Mouse (Mus musculus) forebrain, embryonic 13.5 days (tissue): ENCODE measurements around the gene Cpsf6. TPM values are rescaled to one million over a fixed set of nuclear protein-coding genes. Genes with fewer than 3 reads are reported as not detected.

Experiments used
- ATAC-seq: fragments of 200-750 bp; cut with Nextera tagmentation; 2 replicates; pipeline ENCODE4 v1.8.0; 2017
- H3K27ac ChIP-seq: fragments of 300-500 bp; sonication (generic); 2 replicates; pipeline ENCODE4 v1.5.1; 2015; ENCODE audit warnings: inconsistent platforms, mild to moderate bottlenecking, moderate library complexity
- H3K27me3 ChIP-seq: fragments of 300-500 bp; sonication (generic); 2 replicates; pipeline ENCODE4 v1.6.1; 2015; ENCODE audit warnings: mild to moderate bottlenecking, inconsistent platforms
- H3K36me3 ChIP-seq: fragments of 300-500 bp; sonication (generic); 2 replicates; pipeline ENCODE4 v1.6.1; 2015; ENCODE audit warnings: mild to moderate bottlenecking, inconsistent platforms; ENCODE audit not compliant: poor library complexity, severe bottlenecking
- H3K4me1 ChIP-seq: fragments of 300-500 bp; sonication (generic); 2 replicates; pipeline ENCODE4 v1.6.1; 2015; ENCODE audit warnings: inconsistent platforms
- H3K4me2 ChIP-seq: fragments of 300-500 bp; sonication (generic); 2 replicates; pipeline ENCODE4 v1.6.1; 2015; ENCODE audit warnings: inconsistent platforms, mild to moderate bottlenecking, moderate library complexity
- H3K4me3 ChIP-seq: fragments of 300-500 bp; sonication (generic); 2 replicates; pipeline ENCODE4 v1.5.1; 2015; ENCODE audit warnings: mild to moderate bottlenecking, inconsistent platforms
- H3K9ac ChIP-seq: fragments of 300-500 bp; sonication (generic); 2 replicates; pipeline ENCODE4 v1.6.1; 2015; ENCODE audit warnings: mild to moderate bottlenecking, inconsistent platforms
- H3K9me3 ChIP-seq: fragments of 300-500 bp; sonication (generic); replicated peaks from 2 replicates; pipeline ENCODE4 v1.6.1; 2016; ENCODE audit warnings: inconsistent platforms
- WGBS: fragments of 180-500 bp; shearing (Covaris S2); methylation state at CpG from one replicate; pipeline ENCODE4 v1.1.7; 2015; 5-methylcytosine and 5-hydroxymethylcytosine counted together
- polyA plus RNA-seq: library from polyadenylated mRNA; unstranded; fragments of >200 nt; fragmentation: Nextera tagmentation; extraction: Ambion mirVana; gene quantifications from 2 replicates; pipeline ENCODE4 v1.2.1, GENCODE M21; 2015

Cpsf6 gene
- polyA plus RNA-seq, 1 experiment from 2014 or later, result 242 TPM

DNA sequence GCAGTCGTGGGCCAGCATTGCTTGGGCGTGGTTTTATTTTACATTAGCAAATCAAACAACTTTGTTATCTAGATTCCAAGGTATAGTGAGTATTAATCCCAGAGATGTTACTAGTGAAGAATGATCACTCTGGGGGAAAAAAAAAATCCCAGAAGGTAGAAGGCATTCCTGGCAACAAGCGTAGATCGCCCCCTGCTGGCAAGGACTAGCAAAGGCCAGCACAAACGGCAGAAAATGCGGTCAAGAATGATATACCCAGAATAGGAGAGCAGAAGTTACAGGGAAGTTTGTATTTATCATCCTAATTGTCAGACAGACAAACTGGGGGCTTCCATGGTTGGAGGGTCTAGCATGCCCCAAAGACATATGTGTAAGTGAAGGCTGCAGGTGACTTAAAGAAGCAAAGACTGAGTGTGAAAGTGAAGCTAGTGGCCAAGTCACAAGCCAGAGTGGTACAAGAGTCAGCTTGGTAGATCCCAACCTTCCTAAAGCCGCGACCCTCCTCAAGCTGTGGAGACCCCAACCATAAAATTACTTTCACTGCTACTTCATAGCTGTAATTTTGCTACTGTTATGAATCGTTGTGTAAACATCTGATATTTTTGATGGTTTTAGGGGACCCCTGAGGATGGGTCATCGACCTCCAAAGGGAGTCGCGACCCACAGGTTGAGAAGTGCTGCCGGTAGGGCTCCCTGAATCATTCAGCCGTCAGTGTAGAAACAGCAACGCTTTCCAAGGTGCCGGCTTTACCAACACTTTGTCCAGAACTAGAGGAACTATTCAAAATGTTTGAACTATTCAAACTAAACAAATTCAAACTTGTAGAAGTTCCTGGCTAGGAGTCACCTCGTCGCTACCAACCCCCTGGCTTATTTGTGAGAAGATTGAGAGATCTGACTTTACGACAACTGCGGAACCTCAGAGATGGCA is 22.9 kb upstream of the Cpsf6 start:
- Histone ChIP-seq H3K4me2 (0 out of 2 replicates have a peak overlapping the region, but pooled peaks have one; percentile 7), H3K9ac (no peak overlapping the region), H3K9me3 (no peaks in the 10 kb centered on the region), H3K27ac (no peak overlapping the region), H3K4me1 (peaks cover 11% of the 10 kb centered on the region), H3K27me3 (0 out of 2 replicates have a peak, but pooled peaks cover 5% of the 10 kb centered on the region), H3K4me3 (no peak overlapping the region), H3K36me3 (no peaks in the 10 kb centered on the region)
- WGBS, result 68% methylated on average over 20 of the region's 20 CpGs
- ATAC-seq, result no peak

DNA sequence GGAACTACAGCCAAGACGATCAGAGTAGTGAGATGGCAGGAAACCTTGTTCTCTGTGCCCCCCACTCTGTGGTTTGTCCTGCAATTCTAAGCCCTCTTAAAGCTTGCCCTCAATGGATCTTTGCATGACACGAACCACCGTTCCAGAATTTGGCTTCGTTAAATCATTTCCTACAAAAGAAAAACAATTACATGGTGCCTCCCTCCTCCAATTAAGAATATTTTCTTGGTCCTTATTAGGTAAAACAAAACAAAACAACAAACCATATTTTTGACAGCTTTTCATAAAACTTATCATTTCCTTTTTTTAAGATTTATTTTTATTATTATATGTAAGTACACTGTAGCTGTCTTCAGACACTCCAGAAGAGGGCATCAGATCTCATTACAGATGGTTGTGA is 21.5 kb upstream of the Cpsf6 start:
- Histone ChIP-seq H3K9ac (no peak overlapping the region), H3K4me2 (no peak overlapping the region), H3K36me3 (no peaks in the 10 kb centered on the region), H3K27ac (no peak overlapping the region), H3K27me3 (0 out of 2 replicates have a peak, but pooled peaks cover 5% of the 10 kb centered on the region), H3K9me3 (no peaks in the 10 kb centered on the region), H3K4me3 (no peak overlapping the region), H3K4me1 (peaks cover 11% of the 10 kb centered on the region)
- 68% methylated on average over 4 of the region's 4 CpGs for WGBS
- ATAC-seq, result no peak

DNA sequence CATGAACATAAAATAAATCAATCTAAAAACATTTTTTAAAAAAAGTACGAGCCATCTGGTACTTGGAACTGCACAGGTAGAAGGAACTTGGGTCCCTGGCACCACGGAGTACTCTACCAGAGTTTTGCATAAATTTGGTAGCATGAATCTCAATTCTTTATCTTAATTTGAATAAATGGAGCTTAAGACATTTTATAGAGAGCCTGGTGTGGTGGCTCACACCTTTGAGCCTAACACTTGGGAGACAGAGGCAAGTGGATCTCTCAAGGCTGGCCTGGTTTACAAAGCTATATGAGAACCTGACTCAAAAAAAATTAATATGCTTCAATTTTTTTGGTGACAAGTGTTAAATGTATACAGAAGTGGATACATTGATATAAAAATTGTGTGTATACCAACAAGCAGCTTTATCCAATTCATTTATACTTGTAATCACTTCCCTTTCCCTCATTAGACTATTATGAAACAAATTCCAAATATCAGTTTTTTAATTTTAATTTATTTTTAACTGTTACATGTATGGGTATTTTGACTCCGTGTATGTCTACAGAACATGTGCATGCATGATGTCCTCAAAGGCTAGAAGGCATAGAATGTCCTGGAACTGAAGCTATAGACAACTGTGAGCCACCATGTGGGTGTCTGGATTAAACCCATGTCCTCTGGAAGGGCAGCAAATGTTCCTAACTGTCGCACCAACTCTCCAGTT is 20.6 kb upstream of the Cpsf6 start:
- H3K27ac ChIP-seq, result no peak overlapping the region
- no peak for ATAC-seq
- H3K9me3 ChIP-seq, result no peaks in the 10 kb centered on the region
- WGBS, result 87% methylated on average over 4 of the region's 4 CpGs
- H3K36me3 ChIP-seq, result no peaks in the 10 kb centered on the region
- peaks cover 11% of the 10 kb centered on the region for H3K4me1 ChIP-seq
- no peak overlapping the region for H3K4me3 ChIP-seq
- 0 out of 2 replicates have a peak, but pooled peaks cover 5% of the 10 kb centered on the region for H3K27me3 ChIP-seq
- no peak overlapping the region for H3K4me2 ChIP-seq
- no peak overlapping the region for H3K9ac ChIP-seq

DNA sequence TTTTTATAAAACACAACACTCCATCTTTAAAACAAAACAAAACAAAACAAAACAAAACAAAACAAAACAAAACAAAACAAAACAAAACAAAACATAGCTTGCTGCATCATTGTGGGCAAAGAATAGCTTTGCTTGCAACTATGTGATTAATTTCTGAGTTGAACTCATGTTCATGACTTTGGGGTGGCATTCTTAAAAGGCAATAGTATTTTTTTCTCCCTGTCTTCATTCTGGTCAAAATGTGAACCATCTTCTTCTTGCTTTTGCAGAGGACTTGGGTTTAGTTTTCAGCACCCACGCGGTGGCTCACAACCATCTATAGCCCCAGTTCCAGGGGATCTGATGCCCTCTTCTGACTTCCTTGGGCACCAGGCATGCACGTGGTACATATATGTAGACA is 20.0 kb upstream of the Cpsf6 start:
- WGBS, result 88% methylated on average over 3 of the region's 3 CpGs
- no peak overlapping the region for H3K4me3 ChIP-seq
- ATAC-seq, result no peak

DNA sequence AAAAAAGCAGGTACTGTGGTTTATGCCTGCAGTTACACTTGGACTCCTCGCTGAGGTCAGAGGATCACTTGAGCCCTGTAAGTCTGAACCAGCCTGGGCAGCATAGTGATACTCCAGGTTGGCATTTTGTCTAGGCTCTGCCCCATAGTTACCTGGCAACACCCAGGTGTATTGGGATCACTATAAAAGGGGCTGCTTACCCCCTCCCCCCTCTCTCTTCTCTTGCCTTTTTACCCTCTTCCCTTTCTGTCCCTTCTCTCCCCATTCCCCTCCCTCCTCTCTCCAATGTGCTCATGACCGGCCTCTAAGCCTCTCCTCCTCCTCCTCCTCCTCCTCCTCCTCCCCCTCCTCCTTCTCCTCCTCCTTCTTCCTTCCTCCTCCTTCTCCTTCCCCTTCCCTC is 19.4 kb upstream of the Cpsf6 start:
- H3K4me1 ChIP-seq, result peaks cover 11% of the 10 kb centered on the region
- no peak overlapping the region for H3K4me2 ChIP-seq
- H3K9me3 ChIP-seq, result no peaks in the 10 kb centered on the region
- H3K9ac ChIP-seq, result no peak overlapping the region
- H3K27me3 ChIP-seq, result 0 out of 2 replicates have a peak, but pooled peaks cover 5% of the 10 kb centered on the region
- H3K36me3 ChIP-seq, result no peaks in the 10 kb centered on the region
- no peak overlapping the region for H3K27ac ChIP-seq
- no peak for ATAC-seq
- no peak overlapping the region for H3K4me3 ChIP-seq
- WGBS, result 41% methylated on average over 2 of the region's 2 CpGs

More for the DNA sequence above, 20.0 kb upstream of the Cpsf6 start:
- Histone ChIP-seq H3K4me2 (no peak overlapping the region), H3K9ac (no peak overlapping the region), H3K9me3 (no peaks in the 10 kb centered on the region), H3K4me1 (peaks cover 11% of the 10 kb centered on the region), H3K27ac (no peak overlapping the region), H3K36me3 (no peaks in the 10 kb centered on the region), H3K27me3 (0 out of 2 replicates have a peak, but pooled peaks cover 5% of the 10 kb centered on the region)

DNA sequence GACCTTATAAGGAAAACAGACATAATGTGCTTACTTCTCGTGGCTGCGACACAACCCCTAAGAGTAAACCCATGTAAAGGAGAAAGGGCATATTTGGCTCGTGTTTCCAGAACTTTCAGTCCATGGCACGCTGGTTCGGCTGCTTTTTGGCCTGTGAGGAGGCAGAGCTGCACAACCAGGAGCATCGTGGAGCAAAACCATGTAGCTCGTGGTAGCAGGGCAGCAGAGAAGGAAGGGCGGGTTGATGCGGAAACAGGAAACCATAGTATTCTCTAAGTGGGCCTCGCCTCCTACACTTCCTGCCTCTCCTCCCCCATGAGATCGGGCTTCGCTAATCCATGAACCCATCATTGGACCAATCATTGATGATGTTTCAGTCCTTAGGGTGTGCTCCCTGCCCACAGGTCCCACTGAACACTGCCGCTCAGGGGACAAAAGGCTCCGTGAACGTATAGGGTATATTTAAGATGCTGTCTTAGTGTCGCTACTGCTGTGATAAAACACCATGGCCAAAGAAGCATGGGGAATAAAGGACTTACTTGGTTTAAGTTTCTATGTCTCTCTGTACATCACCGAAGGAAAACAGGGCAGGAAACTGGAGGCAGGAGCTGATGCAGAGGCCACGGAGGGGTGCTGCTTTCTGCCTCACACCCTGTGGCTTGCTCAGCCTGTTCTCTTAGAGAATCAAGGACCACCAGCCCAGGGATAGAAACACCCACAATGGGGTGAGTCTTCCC is 18.4 kb upstream of the Cpsf6 start:
- Histone ChIP-seq H3K9me3 (no peaks in the 10 kb centered on the region), H3K4me1 (peaks cover 11% of the 10 kb centered on the region), H3K4me2 (no peak overlapping the region), H3K36me3 (no peaks in the 10 kb centered on the region), H3K27ac (no peak overlapping the region), H3K4me3 (no peak overlapping the region), H3K9ac (no peak overlapping the region), H3K27me3 (0 out of 2 replicates have a peak, but pooled peaks cover 5% of the 10 kb centered on the region)
- ATAC-seq, result no peak
- 87% methylated on average over 18 of the region's 18 CpGs for WGBS

DNA sequence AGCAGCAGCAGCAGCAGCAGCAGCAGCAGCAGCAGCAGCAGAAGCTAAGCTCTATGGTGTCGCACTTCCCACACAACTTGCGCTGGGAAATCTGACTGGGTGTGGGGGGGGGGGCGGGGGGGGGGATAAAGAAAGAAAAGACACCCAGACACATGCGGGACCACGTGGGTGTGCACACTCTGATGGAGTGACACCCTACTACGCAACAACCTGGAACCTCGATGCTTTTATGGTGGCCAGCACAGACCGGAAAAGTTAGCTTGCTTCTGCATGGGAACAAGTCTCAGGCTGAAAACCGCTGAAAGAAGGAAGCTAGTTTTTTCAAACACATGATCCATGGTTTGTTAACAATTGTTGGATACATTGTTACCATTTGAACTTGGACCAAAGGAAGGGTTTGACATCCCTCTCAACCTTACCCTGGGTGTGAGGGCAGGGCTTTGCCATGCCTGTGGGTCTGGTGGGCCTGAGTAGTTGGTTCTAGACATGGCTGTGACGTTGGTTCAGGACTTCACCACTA is 17.4 kb upstream of the Cpsf6 start:
- Histone ChIP-seq H3K4me3 (no peak overlapping the region), H3K27me3 (0 out of 2 replicates have a peak, but pooled peaks cover 4% of the 10 kb centered on the region), H3K4me1 (peaks cover 5% of the 10 kb centered on the region; the same call in 1 of the 2 replicates), H3K36me3 (no peaks in the 10 kb centered on the region), H3K9me3 (no peaks in the 10 kb centered on the region), H3K27ac (no peak overlapping the region), H3K9ac (no peak overlapping the region), H3K4me2 (no peak overlapping the region)
- ATAC-seq, result no peak
- WGBS, result 81% methylated on average over 7 of the region's 10 CpGs

DNA sequence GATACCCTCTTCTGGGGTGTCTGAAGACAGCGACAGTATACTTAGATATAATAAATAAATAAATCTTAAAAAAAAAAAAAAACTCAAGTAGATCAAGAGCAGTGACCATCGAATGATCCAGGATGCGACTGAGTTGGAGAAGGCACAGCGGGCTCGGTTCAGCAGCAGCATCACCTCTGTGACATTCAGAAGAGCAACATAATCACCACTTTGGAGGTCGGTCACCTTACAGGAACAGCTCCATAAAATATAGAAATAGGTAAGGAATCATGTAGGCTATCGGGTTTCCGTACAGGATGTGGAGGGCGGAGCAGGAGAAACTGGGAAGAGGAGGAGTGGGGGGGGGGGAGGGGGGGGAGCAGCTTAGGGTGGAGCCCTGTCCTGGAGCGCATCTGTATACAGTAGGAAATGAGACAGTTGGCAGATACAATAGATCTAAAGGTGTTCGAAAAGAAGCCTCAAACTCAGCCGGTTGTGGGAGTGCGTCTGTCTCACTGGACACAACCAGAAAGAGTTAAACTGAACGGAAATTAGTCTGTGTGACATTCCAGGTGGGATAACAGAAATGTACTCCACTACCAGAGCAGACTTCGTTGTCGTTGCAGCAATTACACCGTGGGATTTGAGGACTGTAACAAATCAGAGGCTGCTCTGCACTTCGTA is 16.7 kb upstream of the Cpsf6 start:
- no peaks in the 10 kb centered on the region for H3K36me3 ChIP-seq
- no peak overlapping the region for H3K27ac ChIP-seq
- no peak for ATAC-seq
- 64% methylated on average over 17 of the region's 18 CpGs for WGBS
- H3K4me1 ChIP-seq, result peaks cover 5% of the 10 kb centered on the region; the same call in 1 of the 2 replicates
- H3K4me3 ChIP-seq, result no peak overlapping the region
- no peak overlapping the region for H3K9ac ChIP-seq
- no peaks in the 10 kb centered on the region for H3K9me3 ChIP-seq
- H3K27me3 ChIP-seq, result no peaks in the 10 kb centered on the region
- no peak overlapping the region for H3K4me2 ChIP-seq

DNA sequence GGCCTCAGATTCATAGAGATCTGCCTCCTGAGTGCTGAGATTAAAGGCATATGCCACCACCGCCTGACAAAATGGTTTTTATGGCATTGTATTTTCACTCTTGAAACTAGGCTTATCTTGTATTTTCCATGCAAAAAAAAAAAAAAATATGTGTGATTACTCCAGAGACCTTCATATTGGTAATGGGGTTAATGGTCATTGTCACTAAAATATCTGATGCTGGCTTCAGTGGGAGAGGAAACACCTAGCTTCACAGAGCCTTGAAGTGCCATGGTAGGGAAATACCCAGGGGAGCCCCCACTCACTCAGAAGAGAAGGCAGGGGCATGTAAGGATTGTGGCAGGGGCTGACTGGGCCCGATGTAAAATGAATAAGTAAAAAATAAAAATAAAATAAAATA is 16.0 kb upstream of the Cpsf6 start:
- ATAC-seq, result no peak
- WGBS, result 87% methylated on average over 2 of the region's 2 CpGs
- no peak overlapping the region for H3K4me2 ChIP-seq

DNA sequence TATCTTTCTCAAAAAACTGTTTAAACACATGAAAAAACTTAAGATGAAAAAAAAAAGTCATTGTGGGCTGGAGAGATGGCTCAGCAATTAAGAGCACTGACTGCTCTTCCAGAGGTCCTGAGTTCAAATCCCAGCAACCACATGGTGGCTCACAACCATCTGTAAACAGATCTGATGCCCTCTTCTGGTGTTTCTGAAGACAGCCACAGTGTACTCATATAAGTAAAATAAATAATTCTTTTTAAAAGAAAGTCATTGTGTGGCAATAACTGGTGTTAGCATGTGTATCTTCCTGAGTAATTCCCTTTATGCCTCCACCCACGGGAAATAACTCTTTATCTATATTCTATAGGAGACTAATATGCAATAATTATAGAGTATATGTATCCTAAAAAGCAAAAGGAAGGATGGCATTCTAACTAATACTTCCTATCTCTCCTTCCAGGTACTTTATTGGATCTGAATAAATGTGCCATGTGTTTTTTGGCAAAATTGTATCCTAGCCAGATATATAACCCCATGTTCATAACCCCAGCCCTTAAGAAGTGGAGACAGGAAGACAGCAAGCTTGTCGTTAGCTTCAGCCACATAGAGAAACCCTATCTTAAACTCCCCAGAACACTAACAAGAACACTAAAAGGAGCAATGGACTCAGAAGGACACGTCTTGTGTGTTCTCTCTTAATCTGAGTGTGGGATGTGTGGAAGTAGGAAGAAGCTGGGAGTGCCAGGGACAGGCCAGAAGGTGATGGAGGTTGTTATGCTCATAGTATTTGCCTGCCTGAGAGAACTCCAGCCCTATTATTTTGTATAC is 15.1 kb upstream of the Cpsf6 start:
- peaks cover 6% of the 10 kb centered on the region; the same call in 1 of the 2 replicates for H3K27me3 ChIP-seq
- no peak overlapping the region for H3K4me3 ChIP-seq
- H3K27ac ChIP-seq, result no peak overlapping the region
- no peaks in the 10 kb centered on the region for H3K36me3 ChIP-seq
- no peak for ATAC-seq
- H3K9me3 ChIP-seq, result no peaks in the 10 kb centered on the region
- H3K9ac ChIP-seq, result no peak overlapping the region
- H3K4me1 ChIP-seq, result peaks cover 5% of the 10 kb centered on the region; the same call in 1 of the 2 replicates
- no peak overlapping the region for H3K4me2 ChIP-seq
- 80% methylated on average over 3 of the region's 3 CpGs for WGBS

More for the DNA sequence above, 16.0 kb upstream of the Cpsf6 start:
- Histone ChIP-seq H3K9ac (no peak overlapping the region), H3K9me3 (no peaks in the 10 kb centered on the region), H3K27me3 (0 out of 2 replicates have a peak, but pooled peaks cover 3% of the 10 kb centered on the region), H3K27ac (no peak overlapping the region), H3K36me3 (no peaks in the 10 kb centered on the region), H3K4me3 (no peak overlapping the region), H3K4me1 (peaks cover 5% of the 10 kb centered on the region; the same call in 1 of the 2 replicates)
